Mouse (Mus musculus) liver, adult 2 months (tissue): ENCODE measurements at regions not wholly inside any gene's neighbourhood (a gene's known extent, or its start where the extent isn't known, plus 50 kb on each side); places are given as distances from the start of the nearest gene placed in this dataset.
"Not testable (repeated sequence)": the region's sequence is repeated elsewhere in the genome, so short reads cannot be mapped to it uniquely, and the experiment has no call there.

Experiments
- DNase-seq: peaks from one replicate; pipeline ENCODE4 v3.0.0-alpha.2; 2011; ENCODE audit warnings: low read depth, low spot score; ENCODE audit errors: extremely low read depth
- H3K27ac ChIP-seq: fragments of 200-500 bp; replicated peaks from 2 replicates; pipeline ENCODE4 v1.5.1; 2012; ENCODE audit warnings: low read depth, mild to moderate bottlenecking, control low read depth, inconsistent platforms, low read length; ENCODE audit not compliant: insufficient read depth
- H3K27me3 ChIP-seq: fragments of 200-500 bp; 2 replicates; pipeline ENCODE4 v1.6.1; 2012; ENCODE audit warnings: mild to moderate bottlenecking, moderate library complexity, low read length, inconsistent platforms; ENCODE audit not compliant: control insufficient read depth, insufficient read depth
- H3K36me3 ChIP-seq: fragments of 200-500 bp; 2 replicates; pipeline ENCODE4 v1.6.1; 2012; ENCODE audit warnings: low read length, inconsistent platforms; ENCODE audit not compliant: control insufficient read depth, insufficient read depth
- H3K4me1 ChIP-seq: fragments of 200-500 bp; 2 replicates; pipeline ENCODE4 v1.6.1; 2011; ENCODE audit warnings: low read length; ENCODE audit not compliant: control insufficient read depth, insufficient read depth
- H3K4me3 ChIP-seq: fragments of 200-500 bp; 2 replicates; pipeline ENCODE4 v1.5.1; 2011; ENCODE audit warnings: low read depth, mild to moderate bottlenecking, control low read depth, low read length, moderate library complexity; ENCODE audit not compliant: insufficient read depth
- H3K79me2 ChIP-seq: fragments of 200-500 bp; 2 replicates; pipeline ENCODE4 v1.6.1; 2012; ENCODE audit warnings: inconsistent platforms, mild to moderate bottlenecking, low read length, moderate library complexity; ENCODE audit not compliant: control insufficient read depth, insufficient read depth
- H3K9ac ChIP-seq: fragments of 200-500 bp; 2 replicates; pipeline ENCODE4 v1.6.1; 2012; ENCODE audit warnings: low read depth, mild to moderate bottlenecking, control low read depth, inconsistent platforms, low read length
- CTCF ChIP-seq: fragments of 200-500 bp; IDR thresholded peaks from 2 replicates; pipeline ENCODE4 v1.5.1; 2011; ENCODE audit warnings: low read depth, low read length, control low read depth
- POLR2A ChIP-seq: fragments of 200-500 bp; IDR thresholded peaks from 2 replicates; pipeline ENCODE4 v1.6.1; 2011; ENCODE audit warnings: low read length, control low read depth; ENCODE audit not compliant: insufficient read depth; ENCODE audit errors: extremely low read depth
- WGBS: fragments of 180-500 bp; shearing (Covaris S2); methylation state at CpG from one replicate; pipeline ENCODE4 v1.1.7; 2018; 5-methylcytosine and 5-hydroxymethylcytosine counted together

- H3K27me3 ChIP-seq: no peaks in the 10 kb centered on the region
- 80% methylated on average over 6 of the region's 6 CpGs for WGBS
- no peaks in the 10 kb centered on the region for H3K79me2 ChIP-seq
- H3K9ac ChIP-seq: no peak overlapping the region
- H3K4me3 ChIP-seq: no peak overlapping the region
- no peak overlapping the region for H3K27ac ChIP-seq
- no peaks in the 10 kb centered on the region for H3K36me3 ChIP-seq
- TF ChIP-seq CTCF (no peak), POLR2A (no peak)
- no peaks in the 10 kb centered on the region for H3K4me1 ChIP-seq
- DNase-seq: no peak
Observed at GRCm38 (mm10) chr3:8206623-8207404, 1403.1 kb downstream of the Zfp704 start.

DNA sequence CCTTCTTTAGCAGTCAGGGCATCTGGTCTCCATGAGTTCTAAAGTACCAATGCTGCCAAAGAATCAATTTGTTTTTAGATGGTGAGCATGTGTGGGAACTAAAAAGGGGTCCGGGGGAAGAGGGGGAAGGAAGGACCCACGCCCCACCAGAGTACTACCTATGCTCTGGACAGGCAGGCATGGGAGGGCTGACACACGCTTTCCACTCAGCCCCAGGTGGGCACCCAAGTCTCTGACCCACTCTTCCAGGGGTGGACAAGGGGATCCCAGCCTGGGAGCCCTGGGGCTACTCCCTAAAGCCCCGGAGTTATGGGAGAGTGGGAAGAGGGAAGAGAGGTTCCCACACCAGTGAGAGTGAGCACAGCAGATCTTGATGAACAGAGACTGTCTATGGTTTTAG lies 1446.9 kb downstream of the Zfp704 start:
- no peaks in the 10 kb centered on the region for H3K79me2 ChIP-seq
- no peak overlapping the region for H3K27ac ChIP-seq
- no peak overlapping the region for H3K4me3 ChIP-seq
- H3K27me3 ChIP-seq: no peaks in the 10 kb centered on the region
- TF ChIP-seq POLR2A (no peak), CTCF (no peak)
- H3K36me3 ChIP-seq: no peaks in the 10 kb centered on the region
- H3K4me1 ChIP-seq: no peaks in the 10 kb centered on the region
- WGBS: 78% methylated on average over 4 of the region's 4 CpGs
- no peak overlapping the region for H3K9ac ChIP-seq
- DNase-seq: no peak

DNA sequence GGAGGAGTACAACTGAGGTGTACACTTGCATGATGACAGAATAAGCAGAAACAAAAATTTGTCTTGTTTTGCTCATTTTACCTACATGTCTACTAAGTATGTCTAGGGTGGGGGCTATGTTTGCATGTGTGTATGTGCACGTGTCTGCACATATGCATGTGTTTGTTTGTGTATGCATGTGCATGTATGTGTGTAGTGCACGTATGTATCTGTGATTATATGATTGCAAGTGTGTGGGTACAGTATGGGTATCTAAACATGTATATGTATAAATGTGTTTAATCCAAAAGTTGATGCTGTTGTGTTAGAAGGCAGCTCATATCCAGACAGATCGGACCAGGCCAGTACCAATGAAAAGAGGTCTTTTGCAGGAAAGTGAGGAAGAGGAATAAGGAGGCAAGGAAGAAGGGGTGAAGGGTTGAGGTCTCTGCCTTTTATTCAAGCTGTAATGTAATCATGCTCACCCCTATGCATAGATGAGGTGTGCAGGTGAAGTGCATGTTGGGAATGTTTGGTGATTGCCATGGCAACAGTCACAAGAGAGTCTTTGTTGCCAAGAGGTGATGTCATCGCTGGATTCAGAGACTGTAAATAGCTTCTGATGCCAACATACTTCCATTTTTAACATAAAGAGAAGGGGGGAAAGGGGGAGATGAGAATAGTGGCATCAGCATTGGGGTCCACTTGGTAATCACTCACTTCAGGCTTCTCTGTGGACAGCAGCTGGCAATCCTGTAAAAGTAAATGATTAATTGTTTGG lies 1447.7 kb downstream of the Zfp704 start:
- WGBS: 83% methylated on average over 4 of the region's 4 CpGs
- no peak overlapping the region for H3K9ac ChIP-seq
- no peaks in the 10 kb centered on the region for H3K4me1 ChIP-seq
- H3K27ac ChIP-seq: no peak overlapping the region
- no peaks in the 10 kb centered on the region for H3K79me2 ChIP-seq
- TF ChIP-seq POLR2A: no peak
- TF ChIP-seq CTCF: no peak
- H3K4me3 ChIP-seq: no peak overlapping the region
- no peaks in the 10 kb centered on the region for H3K27me3 ChIP-seq
- no peaks in the 10 kb centered on the region for H3K36me3 ChIP-seq
- DNase-seq: no peak

DNA sequence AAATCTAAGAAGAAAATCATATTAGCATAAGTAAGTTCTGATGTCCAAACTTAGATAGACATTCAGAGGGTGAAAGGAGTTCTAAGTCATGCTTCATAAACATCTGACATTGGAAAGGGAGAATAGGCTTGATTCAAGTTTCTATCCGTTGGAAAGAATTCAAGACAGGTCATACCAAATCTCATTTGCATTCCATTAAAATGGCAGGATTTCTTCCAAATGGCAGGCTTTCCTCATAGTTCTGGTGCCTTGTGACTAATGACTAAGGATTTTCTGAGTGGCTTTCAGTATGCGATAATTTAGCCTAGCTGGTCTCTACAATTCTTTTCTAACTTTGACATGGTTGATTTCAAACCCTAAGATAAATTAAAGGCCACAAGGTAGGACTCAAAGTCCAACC lies 1466.9 kb downstream of the Zfp704 start:
- H3K4me3 ChIP-seq: no peak overlapping the region
- TF ChIP-seq CTCF (no peak), POLR2A (no peak)
- WGBS: 71% methylated on average over 2 of the region's 2 CpGs
- no peaks in the 10 kb centered on the region for H3K36me3 ChIP-seq
- H3K79me2 ChIP-seq: no peaks in the 10 kb centered on the region
- no peaks in the 10 kb centered on the region for H3K4me1 ChIP-seq
- no peak for DNase-seq
- H3K9ac ChIP-seq: no peak overlapping the region
- H3K27ac ChIP-seq: no peak overlapping the region
- no peaks in the 10 kb centered on the region for H3K27me3 ChIP-seq

GRCm38 (mm10) chr3:8142190-8142589 lies 1467.7 kb downstream of the Zfp704 start:
- H3K27ac ChIP-seq: no peak overlapping the region
- no peaks in the 10 kb centered on the region for H3K36me3 ChIP-seq
- H3K4me1 ChIP-seq: no peaks in the 10 kb centered on the region
- no peak overlapping the region for H3K4me3 ChIP-seq
- WGBS: 84% methylated on average over 3 of the region's 3 CpGs
- TF ChIP-seq CTCF: no peak
- no peak for TF ChIP-seq POLR2A
- no peaks in the 10 kb centered on the region for H3K79me2 ChIP-seq
- H3K9ac ChIP-seq: no peak overlapping the region
- peak; percentile 12 for DNase-seq
- H3K27me3 ChIP-seq: no peaks in the 10 kb centered on the region

- DNase-seq: no peak
- no peak overlapping the region for H3K4me3 ChIP-seq
- no peaks in the 10 kb centered on the region for H3K36me3 ChIP-seq
- WGBS: 71% methylated on average over 2 of the region's 2 CpGs
- no peaks in the 10 kb centered on the region for H3K27me3 ChIP-seq
- no peaks in the 10 kb centered on the region for H3K79me2 ChIP-seq
- no peak overlapping the region for H3K9ac ChIP-seq
- no peak overlapping the region for H3K27ac ChIP-seq
- TF ChIP-seq CTCF: no peak
- no peak for TF ChIP-seq POLR2A
- H3K4me1 ChIP-seq: no peaks in the 10 kb centered on the region
Observed at GRCm38 (mm10) chr3:8141664-8142084, 1468.2 kb downstream of the Zfp704 start.

GRCm38 (mm10) chr3:8123641-8124040 lies 1486.2 kb downstream of the Zfp704 start:
- H3K27me3 ChIP-seq, H3K79me2 ChIP-seq, DNase-seq, H3K9ac ChIP-seq, H3K4me3 ChIP-seq, H3K27ac ChIP-seq, H3K4me1 ChIP-seq, H3K36me3 ChIP-seq: not testable (repeated sequence)
- WGBS: 69% methylated on average over 1 of the region's 1 CpGs
